Mouse (Mus musculus): Measurements from ENCODE around the gene Zfp169. TPM values are rescaled to one million over a fixed set of nuclear protein-coding genes. Genes with fewer than 3 reads are reported as not detected.
"Not testable (repeated sequence)": the region's sequence is repeated elsewhere in the genome, so short reads cannot be mapped to it uniquely, and the experiment has no call there.

Zfp169 gene
- total RNA-seq (2021), result 9.4 and 12.2 TPM in 2 replicates
- long read RNA-seq, full-length matches to known transcripts, result 1 of 2 reads
- long read RNA-seq, partial matches to known transcripts, result 0 of 2 reads
- long read RNA-seq, other reads (novel, unspliced or antisense), result 1 of 2 reads

DNA sequence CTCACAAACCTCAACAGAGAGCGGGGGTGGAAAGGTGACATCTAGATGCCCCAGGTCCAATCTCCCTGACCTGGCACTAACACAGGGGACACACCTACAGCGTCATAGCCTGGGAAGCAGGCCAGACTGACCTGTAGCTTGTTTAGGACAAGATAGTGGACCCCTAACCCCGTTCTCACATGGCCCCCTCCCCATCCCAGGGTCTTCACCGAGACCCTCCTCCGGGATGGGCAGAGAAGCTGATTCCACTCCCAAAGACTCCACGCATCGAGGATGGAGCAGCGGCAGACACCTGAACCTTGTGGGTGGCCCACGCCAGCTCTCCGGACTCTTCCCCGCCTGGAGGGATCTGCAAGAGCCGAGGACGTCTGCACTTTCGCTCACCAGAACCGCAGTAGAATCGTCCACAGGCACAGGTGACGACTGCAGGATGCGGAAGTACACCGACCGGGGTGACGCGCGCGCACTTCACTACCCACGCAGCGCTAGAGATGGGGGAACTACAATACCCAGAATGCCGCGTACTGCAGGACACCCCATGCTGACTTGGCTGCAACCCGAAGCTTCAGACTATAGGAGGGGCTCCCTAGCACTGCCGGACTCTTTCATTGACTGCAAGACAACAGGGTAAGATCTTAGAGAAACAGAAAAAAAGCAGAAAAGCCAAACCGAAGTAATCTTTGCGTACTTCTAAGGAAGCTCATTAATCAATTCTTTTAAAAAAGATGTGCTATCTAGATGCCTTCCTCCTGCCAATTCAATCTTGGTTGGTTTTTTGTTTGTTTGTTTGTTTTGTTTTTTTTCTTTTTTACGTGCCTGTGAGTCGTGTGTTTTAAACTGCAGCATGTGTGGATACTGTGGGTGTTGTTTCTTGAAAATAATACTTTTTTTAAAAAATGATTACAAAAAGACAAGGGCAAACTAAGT lies at the start of gene Zfp169, which contains the start of gene A830005F24Rik:
Zfp169 (minus strand) TSS at position 449 of the 927 bp plus-strand sequence.
A830005F24Rik (plus strand) TSS at position 568 of the 927 bp plus-strand sequence.
- DNase-seq, result peak; percentile 80

DNA sequence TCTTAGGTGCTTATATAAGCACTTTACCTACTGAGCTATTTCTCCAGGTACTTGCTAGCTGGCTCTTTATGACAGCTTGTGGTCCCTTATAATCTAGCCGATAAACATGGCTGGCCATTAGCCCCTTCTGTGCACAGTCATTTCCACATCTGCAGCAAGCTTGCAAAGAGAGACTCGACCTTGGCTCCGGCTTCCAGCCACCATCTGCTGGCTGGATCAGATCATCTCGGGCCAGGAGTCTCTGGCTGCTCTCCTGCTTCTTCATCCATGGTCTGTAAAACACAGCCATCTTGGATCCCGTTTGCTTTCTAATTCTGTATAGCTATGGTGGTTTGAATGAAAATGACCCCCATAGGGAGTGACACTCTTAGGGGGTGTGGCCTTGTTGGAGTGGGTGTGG lies 49.1 kb upstream of the Zfp169 start:
- DNase-seq, result no peak

DNA sequence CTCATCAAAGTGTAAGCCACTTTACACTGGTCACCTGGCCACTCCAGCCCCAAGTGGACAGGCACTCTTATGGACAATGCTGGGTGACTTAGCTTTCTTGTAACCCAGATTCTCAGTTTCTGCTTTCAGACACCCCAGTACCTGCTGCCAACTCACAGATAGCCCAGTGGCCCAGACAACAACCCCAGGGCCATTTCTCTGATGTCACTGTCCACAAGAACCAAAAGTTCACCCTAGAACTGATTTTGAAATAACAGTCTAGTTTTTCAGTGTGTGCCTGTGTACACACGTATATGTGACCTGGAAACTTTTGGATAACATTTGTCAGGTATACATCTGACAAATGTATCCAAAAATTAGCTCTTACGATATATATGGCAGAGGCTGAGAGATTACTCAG lies 48.2 kb upstream of the Zfp169 start:
- DNase-seq, result no peak

DNA sequence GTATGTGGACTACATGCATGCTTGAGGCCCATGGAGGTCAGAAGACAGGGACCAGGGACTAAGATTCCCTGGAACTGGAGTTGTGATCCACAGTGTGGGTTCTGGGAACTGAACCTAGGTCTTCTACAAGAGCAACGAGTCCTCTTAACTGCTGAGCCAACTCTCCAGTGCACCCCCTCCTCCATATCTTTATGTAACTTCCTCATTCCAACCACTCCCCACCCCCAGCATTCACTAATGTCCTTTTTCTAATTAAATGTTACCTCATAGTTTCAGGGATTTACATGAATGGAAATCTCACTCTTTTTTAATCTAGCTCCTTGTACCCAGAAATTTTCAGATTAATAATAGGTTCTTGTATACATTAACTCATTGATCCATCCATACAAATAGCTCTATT lies 42.7 kb upstream of the Zfp169 start:
- no peak for DNase-seq

DNA sequence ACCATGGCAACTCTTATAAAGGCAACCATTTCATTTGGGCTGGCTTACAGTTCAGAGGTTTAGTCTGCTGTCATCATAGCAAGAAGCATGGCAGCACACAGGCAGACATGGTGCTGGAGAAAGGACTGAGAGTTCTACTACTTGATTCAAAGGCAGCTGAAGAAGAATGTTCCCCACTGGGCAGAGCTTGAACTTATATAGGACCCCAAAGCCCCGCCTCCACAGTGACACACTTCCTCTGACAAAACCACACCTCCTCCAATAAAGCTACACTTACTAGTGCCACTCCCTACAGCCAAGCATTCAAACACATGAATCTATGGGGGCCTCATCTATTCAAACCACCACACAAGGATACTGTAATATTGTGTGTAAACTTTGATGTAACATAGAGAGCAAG lies 41.3 kb upstream of the Zfp169 start:
- no peak for DNase-seq

DNA sequence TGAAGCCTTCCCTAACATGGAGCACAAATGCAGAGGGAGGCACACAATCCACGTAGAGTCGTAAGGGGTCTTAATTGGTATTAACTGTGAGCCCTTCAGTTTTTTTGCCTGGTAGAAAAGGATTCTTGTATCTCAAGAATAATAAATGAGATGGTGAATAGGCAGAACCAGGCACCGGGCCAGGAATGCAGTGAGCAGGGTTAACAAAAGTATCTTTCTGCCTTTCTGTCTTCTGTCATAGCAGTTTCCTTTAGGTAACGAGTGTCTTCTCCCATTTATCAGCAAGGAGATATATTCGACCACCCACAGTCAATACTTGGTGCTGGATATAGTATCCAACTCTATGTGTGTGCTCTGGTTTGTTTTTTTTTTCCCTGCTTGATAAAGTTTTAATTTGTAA lies 40.3 kb upstream of the Zfp169 start:
- peak; percentile 67 for DNase-seq

DNA sequence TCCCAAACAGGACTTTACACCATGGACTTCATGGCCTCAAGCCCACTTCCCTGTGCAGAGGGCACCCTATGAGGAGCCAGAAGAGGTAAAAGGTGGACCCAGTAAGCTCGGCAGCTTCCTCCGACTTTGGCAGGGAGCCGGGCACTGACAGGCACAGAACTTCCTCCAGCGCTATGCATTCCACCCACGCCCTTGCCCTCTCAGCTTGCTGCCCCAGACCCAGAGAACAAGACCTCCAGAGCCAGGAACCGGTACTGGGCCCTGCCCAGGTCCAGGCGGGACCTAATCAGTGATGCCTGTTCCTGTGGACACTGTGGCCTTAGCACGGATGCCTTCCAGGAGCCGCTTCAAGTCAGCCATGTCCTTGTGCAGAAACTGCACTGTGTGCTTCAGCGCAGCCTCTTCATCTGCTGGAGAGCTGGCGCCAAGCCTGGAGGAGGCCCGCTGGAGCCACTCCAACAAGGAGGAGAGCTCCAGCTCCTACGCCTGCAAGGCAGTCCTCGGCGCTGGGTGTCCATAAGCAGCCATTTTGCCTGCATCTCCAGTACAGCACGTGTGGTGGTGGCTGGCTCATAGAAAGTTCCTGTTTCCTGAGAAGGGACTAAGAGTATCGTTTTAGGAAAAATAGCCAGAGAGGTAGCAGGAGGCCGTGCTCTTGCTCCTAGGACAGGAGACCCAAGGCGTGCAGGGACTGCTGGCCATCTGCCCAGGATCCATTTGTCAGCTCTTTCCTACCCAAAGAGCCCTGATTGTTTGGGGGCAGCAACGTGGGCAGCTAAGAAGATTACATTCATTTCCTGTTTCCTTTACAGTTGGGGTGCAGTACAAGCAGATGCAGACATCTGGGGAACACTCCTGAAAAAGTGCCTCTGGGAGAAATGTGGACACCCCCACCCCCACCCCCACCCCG lies 39.2 kb upstream of the Zfp169 start:
- DNase-seq, result peak; percentile 94

DNA sequence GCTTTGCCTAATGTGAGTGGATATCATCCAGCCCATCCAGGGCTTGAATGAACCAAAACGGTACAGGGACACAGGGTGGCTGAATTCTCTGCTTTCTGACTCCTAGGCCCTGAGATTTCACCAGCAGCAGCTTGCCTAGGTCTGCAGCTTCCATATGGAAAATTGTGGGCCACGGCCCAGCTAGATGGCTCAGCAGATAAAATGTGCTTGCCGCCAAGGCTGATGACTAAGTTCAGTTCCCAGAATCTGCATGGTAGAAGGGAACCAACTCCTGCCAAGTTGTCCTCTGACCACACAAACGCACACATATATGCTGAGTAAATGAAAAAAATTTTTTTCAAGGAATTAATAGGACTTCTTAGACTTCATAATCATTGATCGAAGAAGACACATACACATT lies 35.0 kb upstream of the Zfp169 start:
- DNase-seq, result peak; percentile 44

DNA sequence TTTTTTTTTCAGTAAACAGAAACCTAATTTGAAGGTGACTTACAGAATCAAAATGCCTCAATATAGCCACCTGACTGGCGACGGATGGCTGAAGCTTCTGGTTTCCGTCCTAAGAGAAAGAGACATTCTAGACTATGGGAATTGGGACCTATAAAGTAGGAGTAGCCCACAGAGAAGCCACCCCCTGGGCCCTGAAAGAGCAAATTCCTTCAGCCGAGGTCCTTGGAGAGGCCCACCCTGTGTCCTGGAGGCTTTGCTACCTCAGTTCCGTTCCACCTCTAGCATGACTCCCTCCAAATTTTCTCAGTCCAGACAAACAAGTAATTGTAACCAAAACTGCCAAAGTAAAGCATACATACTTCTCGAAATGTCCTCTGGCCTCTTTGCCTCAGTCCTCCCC lies 34.4 kb upstream of the Zfp169 start:
- DNase-seq, result no peak

DNA sequence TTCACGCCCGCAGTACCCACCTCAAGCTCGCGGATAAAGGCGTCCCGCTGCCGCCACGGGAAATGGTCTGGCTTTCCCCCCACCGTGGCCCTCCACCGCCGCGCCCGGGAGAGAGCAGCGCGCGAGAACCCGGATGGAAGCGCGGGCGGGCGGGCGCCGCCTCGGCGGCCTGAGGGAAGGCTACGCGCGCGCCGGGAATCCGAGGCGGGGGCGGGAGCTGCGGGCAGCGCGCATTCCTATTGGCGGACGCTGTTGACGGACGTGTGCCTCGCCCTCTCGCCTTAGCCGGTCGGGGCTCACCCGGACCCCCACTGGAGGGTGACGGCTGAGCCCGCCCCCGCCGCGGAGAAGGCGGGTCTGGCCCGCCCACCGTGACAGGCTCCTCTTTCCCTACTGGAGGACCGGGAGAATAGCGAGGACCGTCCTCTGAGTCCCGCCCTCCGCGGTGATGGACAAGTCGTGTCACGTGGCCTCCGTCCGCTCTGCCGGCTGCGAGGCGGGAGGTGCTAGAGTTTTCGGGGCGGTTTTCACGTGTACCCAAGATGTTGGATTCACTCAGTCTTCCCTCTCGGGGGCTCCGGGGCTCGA lies 33.2 kb upstream of the Zfp169 start:
- DNase-seq, result peak; percentile 99

DNA sequence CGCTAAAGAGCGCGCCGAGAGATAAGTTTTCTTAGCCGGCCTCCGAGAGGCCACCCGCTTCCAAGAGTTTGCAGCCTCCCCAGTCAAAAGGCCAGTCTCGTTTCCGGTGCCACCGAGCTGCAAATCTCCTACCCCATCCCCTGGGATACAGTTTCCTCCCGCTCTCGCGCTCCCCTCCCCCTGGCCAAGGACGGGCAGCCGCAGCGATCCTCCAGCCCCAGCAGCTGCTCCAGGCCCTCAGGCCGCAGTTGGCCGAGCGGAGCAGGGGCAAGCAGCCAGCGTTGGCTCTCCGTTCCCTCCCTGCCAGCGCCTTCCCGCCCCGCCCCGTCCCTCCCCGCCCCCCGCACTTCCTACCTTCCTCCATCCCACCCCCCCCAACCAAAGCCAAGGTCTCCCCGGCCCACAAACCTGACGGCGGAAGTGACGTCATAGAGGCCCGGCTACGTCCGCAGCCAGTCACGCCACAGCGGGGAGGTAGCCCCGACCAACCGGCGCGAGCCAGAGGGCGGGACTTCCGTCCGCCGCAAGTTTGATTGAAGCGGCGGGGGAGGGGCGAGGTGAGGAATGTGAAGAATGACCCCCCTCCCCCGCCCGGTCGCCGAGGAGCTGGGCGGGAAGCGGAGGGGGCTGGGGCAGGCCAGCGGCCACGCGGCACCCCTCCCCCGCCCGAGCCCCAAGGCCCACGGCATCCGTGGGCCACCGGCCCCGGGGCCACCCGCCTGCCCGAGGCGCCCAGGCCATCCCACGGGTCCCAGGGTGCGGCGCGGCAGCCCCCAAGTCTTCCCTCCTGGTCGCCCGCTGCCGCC lies 32.4 kb upstream of the Zfp169 start:
- peak; percentile 99 for DNase-seq

DNA sequence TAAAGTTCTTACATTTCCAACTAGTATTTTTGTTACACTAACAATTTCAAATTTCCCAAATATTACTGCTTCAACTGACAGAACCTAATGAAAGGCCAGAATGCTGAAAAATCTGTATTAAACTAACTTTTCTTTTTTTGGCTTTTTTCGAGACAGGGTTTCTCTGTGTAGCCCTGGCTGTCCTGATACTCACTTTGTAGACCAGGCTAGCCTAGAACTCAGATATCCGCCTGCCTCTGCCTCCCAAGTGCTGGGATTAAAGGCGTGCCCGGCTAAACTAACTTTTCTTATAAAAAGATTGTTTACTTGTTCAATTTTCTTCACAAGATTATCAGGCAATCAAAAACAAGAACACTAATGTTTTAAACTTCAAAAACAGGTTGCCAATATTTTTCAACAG lies 31.6 kb upstream of the Zfp169 start:
- DNase-seq, result no peak

DNA sequence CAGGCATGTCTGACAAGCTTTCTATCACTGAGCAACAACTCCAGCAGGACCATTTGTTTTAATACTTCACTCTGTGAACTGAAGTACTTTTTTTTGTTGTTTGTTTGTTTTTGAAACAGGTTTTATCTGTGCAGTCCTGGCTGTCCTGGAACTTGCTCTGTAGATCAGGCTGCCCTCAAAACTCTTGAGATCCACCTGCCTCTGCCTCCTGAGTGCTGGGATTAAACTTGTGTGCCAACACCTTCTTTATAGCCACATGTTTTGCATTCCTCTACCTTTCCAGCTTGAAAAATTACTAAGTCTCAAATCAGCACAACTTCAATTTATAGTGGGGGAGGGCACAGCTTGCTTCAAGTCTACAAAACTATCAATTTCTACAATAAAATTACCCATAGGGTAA lies 31.1 kb upstream of the Zfp169 start:
- DNase-seq, result no peak

DNA sequence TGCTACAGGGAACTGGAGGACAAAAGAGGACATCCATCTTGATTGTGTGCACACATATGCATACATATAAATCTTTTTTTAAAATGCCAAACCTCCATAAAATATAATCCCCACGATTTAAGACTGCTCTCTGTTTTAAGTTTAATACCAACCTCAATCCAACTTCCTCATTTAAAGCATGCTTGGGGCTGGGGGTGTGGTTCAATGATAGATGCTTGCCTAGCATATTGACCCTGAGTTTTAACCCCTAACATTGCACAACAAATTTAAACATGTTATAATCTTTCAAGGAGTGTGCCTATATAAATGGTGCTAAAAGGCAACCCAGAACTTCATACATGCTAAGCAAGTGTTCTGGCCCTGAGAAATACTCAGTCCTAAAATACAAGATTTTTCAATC lies 27.2 kb upstream of the Zfp169 start:
- DNase-seq, result no peak

DNA sequence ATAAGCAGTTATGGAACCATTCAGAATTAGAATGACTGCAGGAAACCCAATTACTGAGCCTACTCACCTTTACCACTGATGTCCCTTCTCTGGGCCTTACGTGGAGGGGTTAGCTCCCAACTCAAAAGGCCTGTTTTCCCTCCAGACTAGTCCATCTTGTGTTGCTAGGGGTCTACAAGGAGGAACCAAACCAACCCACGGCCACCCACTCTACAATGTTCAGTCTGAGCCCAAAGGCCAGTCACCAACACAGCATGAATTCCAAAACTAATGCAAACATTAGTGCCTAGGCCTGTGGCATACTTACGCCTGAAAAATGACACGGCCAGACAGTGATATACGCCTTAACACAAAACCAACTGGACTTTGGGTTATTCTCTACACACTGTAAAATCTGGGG lies 20.2 kb upstream of the Zfp169 start:
- no peak for DNase-seq

DNA sequence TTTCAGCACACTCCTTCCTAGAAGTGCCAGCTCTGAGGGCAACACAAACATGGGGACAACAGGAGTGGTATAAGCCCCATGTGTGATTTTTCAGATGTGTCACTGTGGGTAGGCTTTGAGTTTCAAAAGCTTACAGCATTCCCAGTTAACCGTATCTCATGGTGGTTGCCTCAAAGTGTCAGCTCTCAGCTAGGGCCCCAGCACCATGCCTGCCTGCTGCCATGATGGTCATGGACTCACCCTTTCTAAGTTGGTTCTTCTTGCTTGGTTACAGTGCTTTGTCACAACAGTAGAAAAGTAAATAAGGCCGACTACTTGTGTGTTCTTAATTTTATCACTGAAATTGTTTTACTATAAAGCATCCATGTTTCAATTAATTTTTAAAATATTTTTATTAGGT lies 18.2 kb upstream of the Zfp169 start:
- no peak for DNase-seq

DNA sequence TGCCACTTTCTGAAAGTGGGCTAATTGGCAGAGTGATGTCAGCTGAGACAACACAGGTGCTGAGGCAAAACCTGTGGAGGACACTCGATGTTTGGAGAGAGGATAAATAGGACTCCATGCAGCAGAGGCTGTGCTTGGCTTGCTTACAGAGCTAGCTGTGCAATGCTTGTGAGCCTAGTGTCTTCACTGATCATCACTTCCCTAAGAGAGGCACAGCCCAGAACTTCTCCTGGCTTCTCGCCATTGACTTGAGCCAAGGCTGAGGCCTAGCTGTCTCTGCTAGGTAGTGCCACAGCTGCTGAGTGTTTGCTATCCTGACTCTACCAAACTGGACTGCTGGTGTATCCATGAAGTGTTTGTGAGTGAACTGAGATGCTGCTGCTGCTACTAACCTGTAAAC lies 17.4 kb upstream of the Zfp169 start:
- peak; percentile 50 for DNase-seq

DNA sequence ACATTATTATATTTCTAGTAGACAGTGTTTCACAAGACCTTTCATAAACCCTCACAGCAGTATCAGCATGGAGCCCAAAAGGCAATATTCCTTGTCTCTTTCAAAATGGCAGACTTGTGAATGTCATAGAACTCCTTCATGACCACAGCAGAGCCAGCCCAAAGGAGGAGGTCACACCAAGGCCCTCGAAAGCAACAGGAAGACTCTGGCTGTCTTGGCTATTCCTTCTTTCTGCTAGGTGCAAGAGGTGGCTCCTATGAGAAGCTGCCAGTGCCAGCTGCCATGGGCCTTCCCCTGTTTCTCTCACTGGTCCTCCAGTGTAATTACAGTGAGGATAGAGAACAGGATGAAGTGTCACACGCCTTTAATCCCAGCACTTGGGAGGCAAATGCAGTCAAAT lies 15.8 kb upstream of the Zfp169 start:
- DNase-seq, result no peak

DNA sequence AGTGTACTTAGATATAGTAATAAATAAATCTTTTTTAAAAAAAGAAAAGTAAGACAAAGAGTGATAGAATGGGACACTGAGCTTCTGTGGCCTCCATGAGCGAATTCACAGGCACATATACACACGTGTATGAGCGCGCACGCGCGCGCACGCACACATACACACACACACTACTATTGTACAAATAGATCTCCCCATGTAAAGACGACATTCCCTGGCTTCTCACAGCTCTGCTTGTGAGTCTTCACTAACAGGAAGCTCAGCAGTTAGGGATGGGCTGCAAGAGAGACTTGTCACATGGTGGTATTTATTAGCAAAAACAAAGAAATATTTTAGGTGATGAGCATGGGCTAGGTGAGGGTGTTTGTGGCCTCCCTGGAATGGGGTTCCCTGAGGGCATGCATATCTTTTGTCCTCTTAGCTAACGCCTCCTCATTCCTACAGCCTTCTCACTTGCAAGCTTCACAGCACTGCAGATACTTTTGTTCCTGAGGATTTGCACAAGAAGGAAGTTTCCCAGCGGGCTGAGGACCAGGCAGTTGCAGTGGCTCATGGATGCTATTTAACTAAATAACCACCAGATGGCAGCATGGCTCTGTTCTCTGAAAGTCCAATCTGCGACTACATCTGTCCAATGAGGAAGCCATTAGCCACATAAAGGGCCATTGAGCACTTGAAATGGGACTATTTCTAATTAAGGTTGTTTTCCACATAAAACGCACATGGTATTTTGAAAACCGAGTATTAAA lies 15.0 kb upstream of the Zfp169 start:
- peak; percentile 26 for DNase-seq

DNA sequence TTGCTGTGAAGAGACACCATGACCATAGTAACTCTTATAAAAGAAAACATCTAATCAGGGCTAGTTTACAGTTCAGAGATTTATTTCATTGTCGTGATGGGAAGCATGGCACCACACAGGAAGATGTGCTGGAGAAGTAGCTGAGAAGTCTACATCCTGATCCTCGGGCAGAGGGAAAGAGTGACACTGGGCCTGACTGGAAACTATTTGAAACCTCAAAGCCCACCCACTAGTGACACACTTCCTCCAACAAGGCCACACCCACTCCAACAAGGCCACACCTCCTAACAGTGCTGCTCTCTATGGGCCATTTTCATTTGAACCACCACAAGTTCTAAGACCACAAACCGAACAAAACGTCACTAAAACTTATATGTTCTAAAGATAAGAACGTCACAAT lies 12.5 kb upstream of the Zfp169 start:
- no peak for DNase-seq

DNA sequence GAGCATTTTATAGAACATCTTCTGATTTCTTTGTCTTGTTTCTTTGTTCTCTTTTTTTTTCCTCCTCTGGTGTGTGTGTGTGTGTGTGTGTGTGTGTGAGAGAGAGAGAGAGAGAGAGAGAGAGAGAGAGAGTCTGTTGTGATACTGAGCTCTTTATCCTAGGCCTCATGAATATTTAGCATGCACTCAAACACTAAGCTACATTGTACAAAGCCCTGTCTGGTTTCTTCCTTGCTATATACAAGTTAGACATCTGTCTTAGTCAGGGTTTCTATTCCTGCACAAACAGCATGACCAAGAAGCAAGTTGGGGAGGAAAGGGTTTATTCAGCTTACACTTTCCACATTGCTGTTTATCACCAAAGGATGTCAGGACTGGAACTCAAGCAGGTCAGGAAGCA lies 5.9 kb upstream of the Zfp169 start:
- not testable (repeated sequence) for DNase-seq
